Mouse (Mus musculus) layer of hippocampus, postnatal 25 days (tissue): ENCODE measurements around the gene Bcas3. TPM values are rescaled to one million over a fixed set of nuclear protein-coding genes. Genes with fewer than 3 reads are reported as not detected.
A peak's percentile ranks its signal among the peaks of the same experiment; 100 is the strongest.

ENCODE experiments used
- DNase-seq, 2 experiments: peaks; one replicate each; pipeline ENCODE4 v3.0.0; 2022; ENCODE audit warnings: mixed read lengths in 2 of 2, low spot score in 1 of 2; ENCODE audit errors: extremely low spot score in 1 of 2
- total RNA-seq, 2 experiments: library from RNA; stranded (reverse); gene quantifications; 2 replicates each; pipeline ENCODE4 v1.2.3; 2021

The Bcas3 gene
- total RNA-seq, 2 experiments from 2014 or later, result 67.5 to 68.6 TPM

GRCm38 (mm10) chr11:85820959-85821358, 468.0 kb downstream of the Bcas3 start:
- DNase-seq, result no peak

- DNase-seq, result no peak
Measured at GRCm38 (mm10) chr11:85821659-85822058, 468.7 kb downstream of the Bcas3 start.

- DNase-seq, result peak in 1 of 2 experiments; percentile 78
Measured at GRCm38 (mm10) chr11:85823181-85823580, 470.2 kb downstream of the Bcas3 start.

- DNase-seq, result no peak
Measured at GRCm38 (mm10) chr11:85823794-85824193, 470.8 kb downstream of the Bcas3 start.

GRCm38 (mm10) chr11:85825031-85825430, 472.1 kb downstream of the Bcas3 start:
- DNase-seq, result no peak

GRCm38 (mm10) chr11:85825823-85826222, 472.9 kb downstream of the Bcas3 start:
- no peak for DNase-seq

- no peak for DNase-seq
Measured at GRCm38 (mm10) chr11:85827342-85827741, 474.4 kb downstream of the Bcas3 start.

- DNase-seq, result no peak
Measured at GRCm38 (mm10) chr11:85828691-85829519, 475.9 kb downstream of the Bcas3 start.

- DNase-seq, result no peak
Measured at GRCm38 (mm10) chr11:85829520-85830440, 476.8 kb downstream of the Bcas3 start.

GRCm38 (mm10) chr11:85830901-85831341, 478.0 kb downstream of the Bcas3 start:
- DNase-seq, result no peak

- no peak for DNase-seq
Measured at GRCm38 (mm10) chr11:85831656-85832230, 478.8 kb downstream of the Bcas3 start.

GRCm38 (mm10) chr11:85832231-85832924, 479.4 kb downstream of the Bcas3 start, which contains the start of gene Tbx2:
TSS of gene Tbx2 (plus strand) at chr11:85832551.
- no peak for DNase-seq

GRCm38 (mm10) chr11:85833081-85833521, 480.1 kb downstream of the Bcas3 start:
- no peak for DNase-seq

- DNase-seq, result no peak
Measured at GRCm38 (mm10) chr11:85833761-85834385, 480.9 kb downstream of the Bcas3 start.

GRCm38 (mm10) chr11:85834386-85834931, 481.5 kb downstream of the Bcas3 start:
- no peak for DNase-seq

- DNase-seq, result no peak
Measured at GRCm38 (mm10) chr11:85835001-85835752, 482.2 kb downstream of the Bcas3 start.

GRCm38 (mm10) chr11:85835753-85836522, 483.0 kb downstream of the Bcas3 start:
- DNase-seq, result no peak
